Mouse (Mus musculus) induced T-regulatory cell, adult 2 months (primary cell): ENCODE results near the gene Ubxn2a.

Experiments
- DNase-seq: peaks from one replicate; pipeline ENCODE4 v3.0.0-alpha.2; 2012; ENCODE audit warnings: low read depth

The Ubxn2a gene

GRCm38 (mm10) chr12:4879048-4879447 is 28.5 kb downstream of the Ubxn2a start:
- DNase-seq: peak; percentile 44

DNA sequence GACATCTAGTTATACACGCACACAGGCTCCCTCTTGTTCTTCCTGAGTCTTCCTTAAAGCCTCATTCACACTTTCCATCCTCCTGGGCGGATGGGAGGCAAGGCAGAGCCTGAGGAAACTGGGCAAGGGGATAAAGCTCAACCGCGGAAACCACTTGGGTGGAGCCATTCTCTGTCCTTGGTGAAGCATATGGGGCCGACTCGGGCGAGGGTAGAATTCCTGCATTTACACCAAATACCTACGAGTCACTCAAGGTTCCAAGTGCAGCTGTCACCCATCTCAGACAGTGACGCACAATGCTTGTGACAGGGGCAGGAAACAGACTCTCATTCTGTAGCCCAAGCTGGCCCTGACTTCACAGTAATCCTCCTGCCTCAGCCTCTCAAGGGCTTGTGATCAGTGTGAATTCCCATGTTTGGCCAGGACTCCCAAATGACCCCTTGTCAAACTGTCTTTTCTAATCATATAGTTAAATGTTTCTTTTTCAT is 29.2 kb downstream of the Ubxn2a start:
- no peak for DNase-seq

- no peak for DNase-seq
These were observed 31.9 kb downstream of the Ubxn2a start for GRCm38 (mm10) chr12:4875623-4876022.

DNA sequence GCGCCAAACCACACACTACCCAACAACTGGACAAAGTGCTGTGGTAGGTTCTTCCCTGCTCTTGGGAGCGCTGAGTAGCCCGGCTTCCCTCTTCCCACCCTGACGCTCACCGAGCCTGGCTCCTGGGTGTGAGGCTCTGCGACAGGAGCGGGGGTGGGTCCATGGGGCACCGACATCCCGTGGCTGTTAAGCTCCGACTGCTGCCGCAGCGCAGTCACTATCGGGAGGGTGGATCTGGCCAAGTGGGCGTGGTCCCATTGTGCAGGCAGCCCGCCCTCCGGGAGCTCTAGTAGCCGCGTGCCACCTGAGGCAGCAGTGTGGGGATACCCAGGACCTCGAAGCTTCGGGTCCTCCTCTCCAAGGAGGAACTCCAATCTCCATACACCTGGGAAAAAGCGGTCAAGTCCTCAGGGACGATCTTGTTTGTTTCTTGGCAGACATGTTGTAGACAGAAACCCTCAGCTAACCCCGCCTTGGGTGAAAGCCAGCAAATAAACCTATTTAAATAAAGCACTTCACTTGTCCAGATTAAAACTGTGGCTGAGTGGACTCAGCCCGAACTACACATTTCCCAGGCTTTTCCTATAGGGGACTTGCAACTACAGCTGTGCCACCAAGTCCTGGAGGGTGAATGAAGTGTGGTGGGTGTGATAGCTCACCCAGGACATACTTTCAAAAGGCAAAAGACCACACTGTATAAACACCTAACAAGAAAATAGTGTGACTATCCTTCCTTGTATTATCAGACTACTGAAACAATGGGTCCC is 33.2 kb downstream of the Ubxn2a start, which contains the start of gene Mfsd2b:
TSS of gene Mfsd2b (minus strand) at position 199 of the 767 bp plus-strand sequence.
- DNase-seq: peak; percentile 78

DNA sequence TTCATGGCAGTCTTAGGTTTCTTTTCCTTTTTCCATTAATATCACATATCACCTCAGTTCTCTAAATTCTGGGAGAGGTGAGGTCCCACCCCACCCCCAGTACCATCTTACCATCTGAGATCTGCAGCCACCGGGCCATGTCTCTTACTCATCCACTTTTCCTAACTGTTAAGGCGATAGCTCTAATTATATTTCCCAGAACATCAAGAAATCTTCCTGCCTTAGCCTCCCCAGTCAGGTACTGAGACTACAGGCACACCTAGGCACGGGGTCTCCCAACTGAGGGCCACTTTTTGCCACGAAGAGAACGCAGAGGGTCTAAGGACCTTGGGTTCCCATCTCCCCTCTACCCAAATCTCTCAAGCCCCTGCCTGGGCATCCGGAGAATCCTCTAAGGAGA is 34.0 kb downstream of the Ubxn2a start:
- DNase-seq: no peak

DNA sequence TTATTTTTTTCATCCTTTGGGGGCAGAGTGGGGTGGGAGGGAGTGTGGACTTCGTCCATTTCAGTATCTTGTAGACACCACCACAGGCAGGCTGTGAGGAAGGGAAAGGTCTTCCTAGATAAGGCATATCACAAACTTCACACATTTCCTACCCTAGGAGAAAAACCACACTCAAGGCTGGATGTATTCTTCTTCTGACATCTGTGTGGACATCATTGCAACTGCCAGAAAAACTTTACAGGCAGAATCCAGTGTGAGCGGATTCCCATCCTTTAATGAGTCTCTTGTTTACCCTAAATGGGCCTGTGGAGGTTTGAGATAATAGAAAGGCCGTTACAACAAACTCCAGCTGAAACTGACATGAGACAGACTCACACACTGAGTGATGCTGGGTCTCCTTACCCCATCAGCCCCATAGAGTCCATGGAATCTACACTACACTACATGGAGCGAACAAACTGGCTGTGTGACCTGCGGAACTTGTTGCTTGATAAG is 34.5 kb downstream of the Ubxn2a start:
- no peak for DNase-seq

- no peak for DNase-seq
These were observed 35.2 kb downstream of the Ubxn2a start for GRCm38 (mm10) chr12:4872273-4872672.

- no peak for DNase-seq
These were observed 36.2 kb downstream of the Ubxn2a start for GRCm38 (mm10) chr12:4871260-4871659.

DNA sequence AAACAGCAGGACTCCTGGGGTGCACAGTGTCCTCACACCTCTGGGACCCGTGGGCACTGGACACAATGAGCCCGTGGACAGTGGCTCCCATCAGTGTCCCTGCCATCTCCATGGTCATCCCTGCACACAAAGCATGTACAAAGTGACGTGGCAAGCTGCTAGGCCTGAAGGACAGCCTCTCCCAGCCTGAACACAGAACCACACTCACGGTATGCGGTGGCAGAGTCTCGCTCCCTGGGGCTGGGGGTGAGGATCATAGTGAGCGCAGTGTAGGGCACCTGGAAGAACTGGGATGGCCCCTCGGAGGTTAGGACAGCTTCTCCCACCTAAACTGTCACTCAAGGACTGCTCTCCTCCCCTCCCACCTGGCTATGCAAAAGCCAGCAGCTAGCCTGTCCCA is 38.6 kb downstream of the Ubxn2a start:
- DNase-seq: no peak

- DNase-seq: no peak
These were observed 43.2 kb downstream of the Ubxn2a start for GRCm38 (mm10) chr12:4864338-4864690.

GRCm38 (mm10) chr12:4863654-4864337 is 43.7 kb downstream of the Ubxn2a start:
- DNase-seq: no peak

DNA sequence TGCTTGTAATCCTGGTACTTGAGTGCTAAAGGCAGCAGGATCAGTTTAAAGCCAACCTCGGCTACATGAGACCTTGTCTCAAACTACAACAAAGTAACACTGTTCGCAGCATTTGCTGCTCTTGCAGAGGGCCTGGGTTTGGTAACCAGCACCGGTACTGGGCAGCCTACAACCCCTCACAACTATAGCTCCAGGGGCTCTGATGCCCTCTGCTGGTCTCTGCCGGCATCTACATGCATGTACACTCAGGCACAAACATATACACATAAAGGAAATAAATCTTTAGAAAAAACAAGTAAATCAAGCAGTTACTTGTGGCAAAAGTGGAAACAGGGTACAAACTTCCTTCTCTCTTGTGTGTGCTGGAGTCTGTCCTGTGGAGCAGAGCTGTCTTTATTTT is 44.8 kb downstream of the Ubxn2a start:
- peak; percentile 29 for DNase-seq

GRCm38 (mm10) chr12:4859241-4859914 is 48.1 kb downstream of the Ubxn2a start:
- no peak for DNase-seq

GRCm38 (mm10) chr12:4856834-4857233 is 50.7 kb downstream of the Ubxn2a start:
- peak; percentile 17 for DNase-seq

DNA sequence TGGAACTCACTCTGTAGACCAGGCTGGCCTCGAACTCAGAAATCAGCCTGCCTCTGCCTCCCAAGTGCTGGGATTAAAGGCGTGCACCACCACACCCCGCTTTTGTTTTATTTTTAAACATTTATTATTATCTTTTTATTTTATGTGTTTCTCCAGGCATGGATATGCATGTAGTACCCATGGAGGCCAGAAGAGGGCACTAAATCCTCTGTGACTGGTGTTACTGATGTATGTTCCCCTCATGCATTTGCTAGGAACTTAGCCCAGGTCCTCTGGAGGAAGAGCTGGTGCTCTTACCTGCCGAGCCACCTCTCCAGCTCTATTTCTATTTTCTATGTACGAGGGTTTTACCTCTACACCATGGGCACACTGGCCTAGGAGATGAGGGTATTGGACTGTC is 51.3 kb downstream of the Ubxn2a start:
- peak; percentile 59 for DNase-seq

DNA sequence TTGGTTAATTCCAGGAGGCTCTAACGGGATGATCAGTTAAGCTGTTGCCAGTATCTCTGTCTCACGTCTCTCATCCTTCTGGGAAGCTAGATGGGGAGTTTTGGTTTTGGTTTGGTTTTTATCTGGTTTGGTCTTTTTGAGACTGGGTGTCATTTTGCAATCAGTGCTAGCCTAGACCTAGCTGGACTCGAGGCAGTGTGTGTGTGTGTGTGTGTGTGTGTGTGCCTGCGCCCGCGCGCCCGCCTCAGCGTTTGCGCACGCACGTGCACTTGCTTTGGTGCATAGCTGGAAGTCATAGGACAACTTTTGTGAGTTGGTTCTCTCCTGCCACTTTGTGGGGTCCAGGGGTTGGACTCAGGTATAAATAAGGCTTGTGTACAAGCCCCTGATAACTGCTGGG is 63.8 kb downstream of the Ubxn2a start:
- DNase-seq: peak; percentile 77

GRCm38 (mm10) chr12:4842890-4843597 is 64.5 kb downstream of the Ubxn2a start, which contains the start of gene Wdcp:
Wdcp (plus strand) TSS chr12:4843303.
- peak; percentile 94 for DNase-seq

DNA sequence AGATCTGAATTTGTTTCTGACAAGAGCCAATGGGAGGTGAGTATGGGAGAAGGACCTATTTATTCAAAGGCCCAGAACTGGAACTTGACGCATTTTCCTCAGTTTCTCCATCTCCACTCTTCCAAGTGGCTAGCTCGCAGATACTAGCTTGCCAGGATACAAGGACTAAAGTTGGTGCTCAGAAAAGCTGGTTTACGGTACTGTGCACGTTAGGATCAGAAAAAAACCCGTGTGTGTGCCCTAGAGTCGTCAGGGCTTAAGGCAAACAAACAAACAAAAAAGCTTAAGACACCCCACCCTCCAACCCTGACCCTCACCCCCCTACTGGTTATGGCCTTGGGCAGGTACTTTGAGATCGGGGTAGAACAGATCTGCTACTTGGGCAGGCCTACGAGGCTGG is 65.0 kb downstream of the Ubxn2a start:
- DNase-seq: peak; percentile 38

DNA sequence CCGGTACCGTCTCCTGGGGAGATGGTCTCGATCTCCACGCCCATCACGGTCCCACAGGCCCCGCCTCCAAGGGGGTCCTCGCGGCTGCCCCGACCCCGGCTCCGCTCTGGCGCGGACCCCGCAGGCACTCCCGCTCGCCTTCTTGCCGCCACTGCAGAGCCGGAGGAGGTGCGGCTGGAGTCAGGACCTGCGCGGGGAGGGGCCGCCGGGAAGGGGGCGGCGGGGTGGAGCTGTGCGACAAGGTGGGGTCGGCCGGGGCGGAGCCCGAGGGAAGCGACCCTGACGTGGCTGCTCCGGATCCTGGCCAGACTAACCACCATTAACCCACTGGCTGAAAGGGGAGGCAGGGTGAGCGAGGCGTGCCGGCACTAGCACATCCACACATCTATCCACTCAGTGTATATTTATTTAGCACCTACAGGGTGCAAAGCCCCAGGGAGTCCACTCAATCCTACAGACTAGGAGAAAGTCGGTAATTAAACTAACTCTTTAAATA is 66.1 kb downstream of the Ubxn2a start, which contains the start of gene Fkbp1b:
TSS of gene Fkbp1b (minus strand) at position 200 of the 496 bp plus-strand sequence.
- peak; percentile 70 for DNase-seq

GRCm38 (mm10) chr12:4840741-4841140 is 66.8 kb downstream of the Ubxn2a start:
- DNase-seq: no peak

- DNase-seq: peak; percentile 25
These were observed 67.5 kb downstream of the Ubxn2a start for GRCm38 (mm10) chr12:4840010-4840409.

DNA sequence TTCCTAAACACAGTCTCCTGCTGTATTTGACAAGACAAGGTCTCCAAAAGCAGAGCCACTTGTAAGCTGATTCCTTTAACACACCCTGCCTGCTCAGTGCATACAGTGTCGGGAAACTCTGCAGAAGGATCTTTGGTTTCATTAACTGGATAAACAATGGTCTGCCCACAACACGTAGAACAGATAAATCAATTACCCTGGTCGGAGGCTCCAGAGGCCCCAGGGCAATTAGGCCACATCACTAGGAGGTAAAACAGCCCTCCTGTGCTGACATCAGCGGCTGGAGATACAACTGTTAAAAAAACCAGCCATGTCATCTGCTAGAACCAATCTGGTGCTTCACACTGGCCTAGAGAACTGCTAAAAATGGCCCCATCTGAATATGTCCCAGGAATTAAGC is 70.5 kb downstream of the Ubxn2a start:
- DNase-seq: no peak
